Mouse (Mus musculus): ENCODE results near the gene Fndc8. TPM values are rescaled to one million over a fixed set of nuclear protein-coding genes. Genes with fewer than 3 reads are reported as not detected.
A peak's percentile ranks its signal among the peaks of the same experiment; 100 is the strongest.
"Not testable (repeated sequence)": the region's sequence is repeated elsewhere in the genome, so short reads cannot be mapped to it uniquely, and the experiment has no call there.

The Fndc8 gene
- polyA plus RNA-seq, 1 experiment from 2014 or later, result 0.68 TPM

DNA sequence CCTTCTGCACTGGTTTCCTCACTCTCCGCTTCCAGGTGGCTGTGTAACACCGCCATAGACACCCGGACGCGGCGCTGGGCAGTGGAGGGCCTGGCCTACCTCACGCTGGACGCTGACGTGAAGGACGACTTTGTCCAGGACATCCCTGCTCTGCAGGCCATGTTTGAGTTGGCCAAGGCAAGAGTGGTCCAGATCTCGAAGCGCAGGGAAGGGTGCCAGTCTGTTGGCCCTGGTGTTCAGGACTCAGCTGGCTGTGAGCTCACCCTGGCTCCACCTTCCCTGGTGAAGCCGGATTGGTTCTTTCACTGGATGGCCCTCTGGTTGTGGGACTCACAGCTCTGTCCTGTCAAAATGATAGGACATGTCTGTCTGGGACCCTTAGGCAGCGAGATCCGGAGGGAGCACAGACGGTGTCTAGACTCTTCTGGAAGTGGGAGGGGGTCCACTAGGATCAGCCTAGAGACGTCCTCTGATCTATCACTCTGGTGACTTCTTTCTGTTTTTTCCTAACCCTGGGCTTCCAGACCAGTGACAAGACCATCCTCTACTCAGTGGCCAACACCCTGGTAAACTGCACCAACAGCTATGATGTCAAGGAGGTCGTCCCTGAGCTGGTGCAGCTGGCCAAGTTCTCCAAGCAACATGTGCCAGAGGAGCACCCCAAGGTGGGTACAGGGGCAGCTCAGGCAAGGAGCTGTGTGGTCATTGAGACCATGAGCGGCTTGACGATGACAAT, 37.1 kb downstream of the Fndc8 start:
- no peaks in the 10 kb centered on the region for H3K36me3 ChIP-seq
- H3K4me1 ChIP-seq, result peaks cover 10% of the 10 kb centered on the region
- WGBS, result 33% methylated on average over 20 of the region's 20 CpGs
- peaks cover 65% of the 10 kb centered on the region for H3K27me3 ChIP-seq
- H3K9me3 ChIP-seq (replicated peaks), result no peaks in the 10 kb centered on the region
- ATAC-seq (ENCODE audit: low FRiP score), result no peak
- H3K9ac ChIP-seq, result no peak overlapping the region
- H3K4me2 ChIP-seq (replicated peaks), result no peak overlapping the region
- no peak overlapping the region for H3K4me3 ChIP-seq
- H3K27ac ChIP-seq, result no peak overlapping the region

DNA sequence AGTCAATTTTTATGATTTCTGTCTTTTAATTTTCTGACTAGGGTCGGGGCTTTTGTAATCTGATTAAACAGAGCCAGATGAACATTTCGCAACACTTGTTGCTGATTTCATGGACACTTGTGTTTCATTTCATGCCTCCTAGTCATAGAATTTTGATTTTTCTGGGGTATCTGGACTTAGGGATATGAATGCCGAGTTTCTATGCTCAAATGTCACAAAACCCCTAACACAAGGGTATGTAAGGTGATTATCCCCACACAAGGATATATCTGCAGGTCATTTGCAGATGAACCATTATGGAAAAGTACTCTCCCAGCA, 37.7 kb downstream of the Fndc8 start:
- H3K9ac ChIP-seq, result no peak overlapping the region
- no peaks in the 10 kb centered on the region for H3K36me3 ChIP-seq
- no peak overlapping the region for H3K4me2 ChIP-seq (replicated peaks)
- peaks cover 70% of the 10 kb centered on the region for H3K27me3 ChIP-seq
- H3K4me1 ChIP-seq, result peaks cover 10% of the 10 kb centered on the region
- H3K27ac ChIP-seq, result no peak overlapping the region
- 51% methylated on average over 3 of the region's 3 CpGs for WGBS
- no peak for ATAC-seq (ENCODE audit: low FRiP score)
- H3K4me3 ChIP-seq, result no peak overlapping the region
- no peaks in the 10 kb centered on the region for H3K9me3 ChIP-seq (replicated peaks)

GRCm38 (mm10) chr11:82930391-82930955, 38.5 kb downstream of the Fndc8 start:
- Histone ChIP-seq H3K27me3 (peaks cover 71% of the 10 kb centered on the region), H3K4me2 (replicated peaks) (peak overlapping the region; percentile 96), H3K4me1 (peaks cover 10% of the 10 kb centered on the region), H3K4me3 (peak overlapping the region; percentile 50), H3K9ac (peak overlapping the region; percentile 38)
- H3K36me3 ChIP-seq; H3K27ac ChIP-seq; H3K9me3 ChIP-seq (replicated peaks); ATAC-seq (ENCODE audit: low FRiP score): not testable (repeated sequence)
- WGBS, result 2% methylated on average over 81 of the region's 85 CpGs

DNA sequence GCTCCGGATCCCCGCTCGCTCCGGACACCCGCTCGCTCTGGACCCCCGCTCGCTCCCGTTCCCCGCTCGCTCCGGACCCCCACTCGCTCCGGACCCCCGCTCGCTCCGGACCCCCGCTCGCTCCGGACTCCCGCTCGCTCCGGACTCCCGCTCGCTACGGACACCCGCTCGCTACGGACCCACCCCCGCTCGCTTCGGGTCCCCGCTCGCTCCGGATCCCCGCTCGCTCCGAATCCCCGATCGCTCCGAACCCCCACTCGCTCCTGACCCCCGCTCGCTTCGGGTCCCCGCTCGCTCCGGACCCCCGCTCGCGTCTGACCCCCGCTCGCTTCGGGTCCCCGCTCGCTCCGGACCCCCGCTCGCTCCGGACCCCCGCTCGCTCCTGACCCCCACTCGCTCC, 39.2 kb downstream of the Fndc8 start:
- Histone ChIP-seq H3K4me3 (peak overlapping the region; percentile 50), H3K4me1 (peaks cover 10% of the 10 kb centered on the region), H3K9ac (peak overlapping the region; percentile 53), H3K4me2 (replicated peaks) (peak overlapping the region; percentile 96), H3K27me3 (peaks cover 73% of the 10 kb centered on the region)
- not testable (repeated sequence) for ATAC-seq (ENCODE audit: low FRiP score); H3K27ac ChIP-seq; H3K9me3 ChIP-seq (replicated peaks); H3K36me3 ChIP-seq
- WGBS, result 1% methylated on average over 51 of the region's 63 CpGs

- 1% methylated on average over 101 of the region's 119 CpGs for WGBS
Measured at GRCm38 (mm10) chr11:82931671-82932450, 39.9 kb downstream of the Fndc8 start.

DNA sequence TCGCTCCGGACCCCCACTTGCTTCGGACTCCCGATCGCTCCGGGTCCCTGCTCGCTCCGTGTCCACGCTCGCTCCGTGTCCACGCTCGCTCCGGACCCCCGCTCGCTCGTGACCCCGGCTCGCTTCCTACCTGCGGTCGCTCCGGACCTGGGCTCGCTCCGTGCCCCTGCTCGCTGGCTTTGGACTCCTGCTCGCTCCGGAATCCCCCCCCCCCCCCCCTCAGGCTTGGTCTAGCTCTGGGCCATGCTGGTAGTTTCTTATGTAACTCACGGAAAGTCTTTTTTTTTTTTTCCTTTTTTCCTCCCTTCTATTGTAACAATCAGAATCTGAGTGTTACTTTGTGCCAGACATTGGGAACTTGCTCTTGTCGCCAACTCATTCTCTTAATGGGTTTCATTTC, 41.3 kb downstream of the Fndc8 start:
- H3K9me3 ChIP-seq (replicated peaks), result no peaks in the 10 kb centered on the region
- peak overlapping the region; percentile 51 for H3K9ac ChIP-seq
- H3K4me3 ChIP-seq, result peak overlapping the region; percentile 50
- 2% methylated on average over 27 of the region's 29 CpGs for WGBS
- no peak overlapping the region for H3K27ac ChIP-seq
- H3K36me3 ChIP-seq, result no peaks in the 10 kb centered on the region
- peak overlapping the region; percentile 96 for H3K4me2 ChIP-seq (replicated peaks)
- H3K27me3 ChIP-seq, result peaks cover 72% of the 10 kb centered on the region
- ATAC-seq (ENCODE audit: low FRiP score), result no peak
- peaks cover 10% of the 10 kb centered on the region for H3K4me1 ChIP-seq

More at GRCm38 (mm10) chr11:82931671-82932450, 39.9 kb downstream of the Fndc8 start:
- H3K9ac ChIP-seq, result peak overlapping the region; percentile 53
- ATAC-seq (ENCODE audit: low FRiP score); H3K9me3 ChIP-seq (replicated peaks); H3K27ac ChIP-seq; H3K36me3 ChIP-seq: not testable (repeated sequence)
- peak overlapping the region; percentile 50 for H3K4me3 ChIP-seq
- H3K27me3 ChIP-seq, result peaks cover 73% of the 10 kb centered on the region
- peaks cover 10% of the 10 kb centered on the region for H3K4me1 ChIP-seq
- peak overlapping the region; percentile 96 for H3K4me2 ChIP-seq (replicated peaks)

GRCm38 (mm10) chr11:82943336-82943735, 51.4 kb downstream of the Fndc8 start:
- no peak overlapping the region for H3K27ac ChIP-seq
- 51% methylated on average over 6 of the region's 6 CpGs for WGBS
- H3K9me3 ChIP-seq (replicated peaks), result no peaks in the 10 kb centered on the region
- no peak overlapping the region for H3K9ac ChIP-seq
- no peak overlapping the region for H3K4me3 ChIP-seq
- H3K4me2 ChIP-seq (replicated peaks), result no peak overlapping the region
- no peaks in the 10 kb centered on the region for H3K36me3 ChIP-seq
- ATAC-seq (ENCODE audit: low FRiP score), result no peak
- H3K27me3 ChIP-seq, result peaks cover 8% of the 10 kb centered on the region
- no peaks in the 10 kb centered on the region for H3K4me1 ChIP-seq

DNA sequence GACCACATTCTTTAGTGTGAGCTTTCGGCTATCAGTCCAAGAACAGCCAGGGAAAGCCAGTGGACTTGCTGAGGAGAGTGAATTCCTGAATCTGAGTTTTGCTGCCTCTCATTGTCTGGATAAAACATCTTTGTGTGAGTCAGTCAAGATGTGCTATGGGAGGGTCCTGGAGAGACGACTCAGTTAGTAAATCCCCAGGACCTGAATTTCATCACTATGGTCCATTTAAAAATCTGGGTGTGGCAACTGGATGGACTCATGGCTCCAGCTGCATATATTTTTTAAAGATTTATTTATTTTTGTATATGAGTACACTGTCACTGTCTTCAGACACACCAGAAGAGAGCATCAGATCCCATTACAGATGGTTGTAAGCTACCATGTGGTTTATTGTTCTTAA, 53.7 kb downstream of the Fndc8 start:
- no peak for ATAC-seq (ENCODE audit: low FRiP score)
- Histone ChIP-seq H3K27me3 (peaks cover 14% of the 10 kb centered on the region), H3K4me1 (no peaks in the 10 kb centered on the region), H3K4me2 (replicated peaks) (no peak overlapping the region), H3K27ac (no peak overlapping the region), H3K36me3 (no peaks in the 10 kb centered on the region), H3K9ac (no peak overlapping the region), H3K9me3 (replicated peaks) (no peaks in the 10 kb centered on the region), H3K4me3 (no peak overlapping the region)
- 73% methylated on average over 2 of the region's 2 CpGs for WGBS

DNA sequence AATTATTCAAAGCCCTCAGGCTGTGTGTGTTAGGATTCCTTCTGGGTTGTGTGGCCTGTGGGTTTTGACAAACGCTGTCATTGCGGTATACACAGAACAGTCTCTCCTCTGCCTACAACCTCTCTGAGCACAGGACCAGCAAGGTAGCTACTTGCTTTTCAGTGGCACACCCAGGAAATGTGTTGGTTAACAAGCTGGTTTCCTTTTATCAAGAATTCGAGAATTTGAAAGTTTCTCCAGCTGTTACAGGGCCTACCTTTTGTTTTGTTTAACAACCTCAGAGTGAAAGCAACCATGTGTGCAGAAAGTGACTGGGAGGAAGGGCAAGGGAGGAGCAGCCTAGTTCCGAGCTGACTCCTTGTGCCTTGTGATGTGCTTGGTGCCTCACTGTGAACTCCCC, 55.5 kb downstream of the Fndc8 start:
- Histone ChIP-seq H3K9me3 (replicated peaks) (no peaks in the 10 kb centered on the region), H3K4me2 (replicated peaks) (no peak overlapping the region), H3K27me3 (peaks cover 32% of the 10 kb centered on the region), H3K27ac (no peak overlapping the region), H3K4me1 (0 out of 2 replicates have a peak, but pooled peaks cover 3% of the 10 kb centered on the region), H3K9ac (no peak overlapping the region), H3K4me3 (no peak overlapping the region), H3K36me3 (no peaks in the 10 kb centered on the region)
- no peak for ATAC-seq (ENCODE audit: low FRiP score)
- 45% methylated on average over 4 of the region's 4 CpGs for WGBS

DNA sequence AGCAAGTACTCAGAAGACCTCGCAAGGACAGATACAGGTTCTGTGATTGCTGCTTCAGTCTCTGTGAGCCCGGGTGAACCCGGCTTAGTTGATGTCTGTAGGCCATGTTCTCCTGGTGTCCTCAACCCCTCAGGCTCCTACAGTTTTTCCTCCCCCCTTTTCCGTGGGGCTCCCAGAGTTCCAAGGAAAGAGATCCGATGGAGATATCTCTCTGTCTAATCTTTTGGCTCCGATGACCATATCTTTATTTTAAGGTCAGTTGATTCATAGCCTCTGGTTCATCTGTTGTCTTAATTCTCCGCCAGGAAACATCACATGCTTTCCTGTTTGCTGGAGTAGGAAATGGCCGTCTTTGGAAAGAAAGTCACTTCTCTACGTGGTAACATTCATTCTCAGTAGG, 57.1 kb downstream of the Fndc8 start:
- no peak for ATAC-seq (ENCODE audit: low FRiP score)
- no peak overlapping the region for H3K27ac ChIP-seq
- peaks cover 46% of the 10 kb centered on the region for H3K27me3 ChIP-seq
- no peak overlapping the region for H3K9ac ChIP-seq
- H3K4me3 ChIP-seq, result no peak overlapping the region
- 0 out of 2 replicates have a peak, but pooled peaks cover 3% of the 10 kb centered on the region for H3K4me1 ChIP-seq
- no peaks in the 10 kb centered on the region for H3K36me3 ChIP-seq
- no peaks in the 10 kb centered on the region for H3K9me3 ChIP-seq (replicated peaks)
- WGBS, result 84% methylated on average over 9 of the region's 9 CpGs
- no peak overlapping the region for H3K4me2 ChIP-seq (replicated peaks)
